Mouse (Mus musculus): ENCODE measurements at regions not wholly inside any gene's neighbourhood (a gene's known extent, or its start where the extent isn't known, plus 50 kb on each side); places are given as distances from the start of the nearest gene placed in this dataset.

DNA sequence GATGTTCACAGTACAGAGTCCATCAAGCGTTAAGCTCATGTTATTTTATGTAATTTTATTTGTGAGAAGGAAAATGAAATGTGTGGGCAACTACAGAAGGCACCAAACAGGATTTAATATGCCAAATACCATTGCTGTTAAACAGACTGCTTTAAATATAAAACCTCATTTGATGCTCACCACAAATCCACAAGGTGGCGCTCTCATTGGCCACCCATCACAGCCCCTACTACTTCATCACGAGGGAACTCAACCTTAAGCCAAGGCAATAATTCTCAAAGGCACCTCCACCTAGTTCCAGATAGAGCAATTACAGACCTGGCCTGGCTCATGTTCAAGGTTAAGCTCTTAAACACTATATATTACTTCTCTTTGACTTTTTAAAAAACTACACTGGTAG lies 266.2 kb upstream of the Nmur2 start:
- ATAC-seq (replicated peaks; ENCODE audit: low read depth, poor library complexity, severe bottlenecking) = no peak

DNA sequence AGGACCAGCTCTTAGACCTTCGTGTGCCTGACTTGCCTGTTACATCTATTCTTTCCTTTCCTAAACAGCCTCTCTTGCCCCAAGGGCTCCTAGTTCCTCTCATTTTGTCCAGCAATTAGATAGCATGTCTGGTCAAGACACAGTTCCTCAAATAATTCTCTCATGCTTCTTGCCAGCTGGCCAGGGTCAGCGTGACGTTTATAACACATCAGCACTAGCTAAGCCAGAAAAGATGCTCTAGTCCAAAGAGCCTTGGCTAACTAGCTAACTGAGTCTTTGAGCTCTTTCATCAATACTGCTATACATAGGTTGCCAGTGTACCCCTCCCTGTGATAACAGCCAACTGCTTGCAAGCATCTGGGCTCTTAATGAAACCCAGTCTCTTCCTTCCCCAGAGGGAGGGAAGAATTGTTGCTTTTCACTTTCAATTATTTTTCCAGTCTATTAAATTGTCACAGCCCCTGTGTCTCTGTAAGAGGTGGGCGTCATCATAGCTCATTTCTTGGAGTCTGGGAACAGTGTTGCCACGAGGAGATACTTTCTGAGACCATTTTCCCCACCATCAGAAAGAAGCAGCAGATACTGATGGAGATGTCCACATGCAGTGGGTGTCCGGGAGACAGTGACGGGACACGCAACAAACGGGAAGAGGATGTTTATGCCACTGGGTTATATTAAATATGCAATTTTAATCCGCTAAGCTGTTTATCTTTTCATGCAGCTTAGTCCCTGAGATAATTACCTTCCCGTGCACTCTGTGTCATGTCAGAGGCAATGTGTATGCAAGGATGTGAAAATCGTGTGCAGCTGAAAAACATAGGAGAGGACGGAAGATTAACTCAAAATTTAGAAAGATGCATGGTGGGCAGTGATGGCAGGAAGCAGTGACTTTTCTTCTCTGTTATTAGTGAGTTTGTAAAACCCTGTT lies 250.1 kb upstream of the Nmur2 start:
- ATAC-seq (replicated peaks; ENCODE audit: low read depth, poor library complexity, severe bottlenecking) = no peak

DNA sequence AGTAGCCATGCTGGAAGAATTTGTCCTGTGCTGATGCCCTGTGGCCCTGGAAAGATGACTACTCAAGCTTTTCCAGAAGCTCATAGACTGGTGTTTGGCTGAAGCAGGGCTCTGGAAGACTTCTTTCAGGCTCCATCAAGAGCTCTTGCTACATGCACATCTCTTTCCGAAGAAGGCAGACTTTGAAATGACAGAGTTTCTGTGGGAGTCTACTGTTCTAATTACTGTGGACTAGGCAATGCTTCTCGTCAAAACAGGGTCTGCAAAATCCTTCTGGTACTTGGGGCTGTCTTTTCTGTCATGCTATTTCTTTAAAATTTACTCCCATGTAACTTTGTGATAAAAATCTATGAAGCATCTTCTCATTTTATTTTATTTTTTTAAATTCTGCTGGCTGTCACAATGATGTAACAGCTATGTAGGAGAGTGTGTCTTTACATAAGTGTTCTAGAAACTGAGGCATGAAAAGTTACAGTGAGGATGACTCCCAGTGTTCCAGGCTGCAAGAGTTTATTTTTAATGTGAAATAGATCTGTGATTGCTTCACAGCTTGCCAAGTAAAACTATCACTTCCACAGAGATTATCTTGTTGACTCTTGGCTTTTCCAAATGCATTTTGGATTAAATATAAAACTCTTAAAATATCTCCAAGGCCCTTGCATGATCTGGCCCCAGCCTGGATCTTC lies 244.9 kb upstream of the Nmur2 start:
- no peak for ATAC-seq (replicated peaks; ENCODE audit: low read depth, poor library complexity, severe bottlenecking)

DNA sequence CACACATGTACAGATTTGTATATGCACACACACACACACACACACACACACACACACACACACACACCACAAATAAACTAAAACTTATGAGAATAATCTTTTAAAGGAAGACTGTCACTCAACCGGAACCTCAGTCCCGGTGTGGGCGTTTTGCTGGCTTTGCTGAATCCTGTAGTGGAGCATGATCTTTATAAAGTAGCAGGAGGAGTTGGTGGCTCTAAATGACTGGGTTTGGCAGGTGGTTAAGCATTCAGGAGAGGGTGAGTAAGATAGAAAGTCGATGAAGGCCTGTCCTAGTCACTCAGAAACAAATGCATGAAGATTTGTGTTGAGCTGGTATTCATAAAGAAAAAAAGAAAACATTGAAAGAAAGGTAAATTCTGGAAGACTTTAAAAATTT lies 240.4 kb upstream of the Nmur2 start:
- ATAC-seq (replicated peaks; ENCODE audit: low read depth, poor library complexity, severe bottlenecking) = no peak

DNA sequence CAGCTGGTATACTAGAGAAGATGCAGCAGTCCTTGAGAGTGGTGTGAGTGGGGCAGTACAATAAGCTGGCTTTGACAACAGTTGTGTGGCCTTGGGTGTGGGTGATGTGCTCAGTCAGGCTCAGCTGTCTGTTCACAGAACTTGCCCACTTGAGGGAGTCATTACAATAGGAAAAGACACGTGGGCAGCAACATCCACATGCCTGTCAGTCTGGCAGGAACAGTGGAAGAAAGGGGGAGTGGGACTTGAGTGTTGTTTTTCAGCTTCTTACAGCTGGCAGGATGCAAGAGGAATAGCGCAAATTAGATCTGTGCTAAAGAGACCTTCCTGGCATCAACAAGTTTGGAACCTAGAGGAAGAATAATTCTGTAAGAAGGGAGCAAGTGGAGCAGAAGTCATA lies 239.4 kb upstream of the Nmur2 start:
- ATAC-seq (replicated peaks; ENCODE audit: low read depth, poor library complexity, severe bottlenecking) = no peak

DNA sequence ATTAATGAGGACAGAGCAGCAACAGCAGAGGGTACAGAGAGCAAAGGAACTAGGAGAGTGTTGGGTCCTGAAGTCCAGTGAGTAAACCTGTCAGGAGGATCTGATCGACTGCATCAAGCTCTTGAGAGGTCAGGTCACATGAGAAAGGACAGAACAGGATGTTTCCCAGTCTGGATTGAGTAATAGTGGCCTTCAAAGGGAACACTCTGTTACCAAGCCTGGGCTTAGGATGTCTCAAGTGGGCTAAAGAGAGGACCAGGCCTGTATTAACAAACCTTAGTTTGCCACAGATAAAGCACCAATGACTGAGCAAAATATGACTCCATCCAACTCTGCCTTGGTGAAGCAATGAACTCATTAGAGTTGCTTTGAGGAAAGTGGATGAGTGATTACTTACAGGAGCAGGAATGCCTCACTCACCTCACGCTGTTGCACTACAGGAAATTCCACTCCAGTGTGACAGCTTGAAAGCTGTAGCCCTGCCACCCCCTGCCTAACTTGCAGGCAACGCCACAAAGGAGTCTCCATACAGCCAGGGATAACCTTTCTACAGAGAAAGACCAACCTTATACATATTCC lies 229.2 kb upstream of the Nmur2 start:
- no peak for ATAC-seq (replicated peaks; ENCODE audit: low read depth, poor library complexity, severe bottlenecking)

DNA sequence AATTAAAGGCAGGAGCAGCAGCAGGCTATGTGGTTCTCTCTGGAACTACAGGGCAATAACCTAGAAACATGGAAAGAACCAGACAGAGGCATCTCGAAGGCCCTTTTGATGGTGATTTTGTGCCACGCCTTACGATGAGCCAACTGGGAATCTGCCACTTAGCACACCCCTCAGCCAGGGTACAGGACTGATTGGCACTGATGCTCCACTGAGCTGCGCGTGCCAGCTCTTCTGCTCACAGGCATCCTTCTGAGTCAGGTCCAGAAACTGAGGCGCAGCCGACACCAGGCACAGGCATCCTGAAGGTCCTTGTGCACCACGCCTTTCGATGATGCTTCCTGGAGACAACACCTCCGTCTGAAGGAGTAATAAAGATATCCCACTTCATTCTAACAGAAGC lies 221.9 kb upstream of the Nmur2 start:
- no peak for ATAC-seq (replicated peaks; ENCODE audit: low read depth, poor library complexity, severe bottlenecking)

DNA sequence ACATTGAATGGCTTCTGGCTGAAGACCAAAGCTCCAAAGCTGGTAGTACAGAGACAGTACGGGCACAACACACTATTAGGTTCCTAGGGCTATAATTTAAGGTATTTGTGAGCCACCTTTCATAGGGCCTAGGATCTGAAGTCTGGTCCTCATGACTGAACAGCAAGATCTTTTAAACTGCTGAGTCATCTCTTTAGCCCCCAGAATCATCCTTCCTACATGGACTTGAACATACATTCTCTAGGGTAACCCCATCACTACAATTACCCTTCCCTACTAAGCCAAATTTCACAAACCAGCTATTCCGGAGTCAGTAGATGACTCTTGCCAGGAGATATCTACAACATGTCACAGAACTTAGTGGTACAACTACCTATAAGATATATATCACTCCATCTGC lies 215.5 kb upstream of the Nmur2 start:
- ATAC-seq (replicated peaks; ENCODE audit: low read depth, poor library complexity, severe bottlenecking) = no peak

DNA sequence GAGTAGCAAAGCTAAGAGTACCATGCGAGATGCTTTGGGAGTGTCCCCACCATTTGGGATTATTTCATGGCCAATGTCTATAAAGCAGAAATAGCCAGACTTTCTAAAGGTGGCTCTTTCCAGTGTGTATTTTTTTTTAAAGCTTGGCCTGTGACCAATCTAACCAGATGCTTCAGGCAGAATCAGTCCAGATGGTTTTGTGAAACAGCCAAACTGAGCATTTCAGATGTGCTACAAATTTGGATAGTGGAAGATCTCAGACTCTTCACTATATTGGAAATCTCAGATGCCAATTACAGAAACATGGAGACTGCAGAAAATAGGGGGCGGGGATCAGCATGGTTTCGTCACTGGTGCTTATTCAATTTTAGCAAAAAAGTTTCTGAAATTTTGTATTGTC lies 213.6 kb upstream of the Nmur2 start:
- no peak for ATAC-seq (replicated peaks; ENCODE audit: low read depth, poor library complexity, severe bottlenecking)

DNA sequence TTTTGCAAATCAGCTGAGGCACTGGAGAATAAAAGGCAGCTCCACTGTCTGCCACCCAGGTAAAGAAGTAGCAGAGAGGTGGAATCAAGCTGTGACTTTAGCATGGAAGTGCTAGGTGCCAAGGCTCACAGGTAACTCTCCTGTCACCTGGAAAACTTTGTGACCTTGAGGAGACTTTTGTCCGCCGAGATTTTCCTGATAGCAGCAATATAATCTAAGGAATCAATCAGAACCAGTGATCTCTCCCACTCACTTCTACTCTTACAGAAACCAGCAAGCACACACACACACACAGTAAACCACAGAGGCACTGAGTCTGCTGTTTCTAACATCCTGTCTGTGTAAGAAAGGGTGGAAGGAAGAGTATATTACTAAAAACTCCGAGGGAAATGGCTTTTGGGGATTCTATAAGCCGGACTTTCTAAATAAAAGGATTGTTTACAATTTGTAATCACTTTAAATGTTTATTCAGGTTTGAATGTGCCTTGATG lies 206.6 kb upstream of the Nmur2 start:
- ATAC-seq (replicated peaks; ENCODE audit: low read depth, poor library complexity, severe bottlenecking) = no peak

DNA sequence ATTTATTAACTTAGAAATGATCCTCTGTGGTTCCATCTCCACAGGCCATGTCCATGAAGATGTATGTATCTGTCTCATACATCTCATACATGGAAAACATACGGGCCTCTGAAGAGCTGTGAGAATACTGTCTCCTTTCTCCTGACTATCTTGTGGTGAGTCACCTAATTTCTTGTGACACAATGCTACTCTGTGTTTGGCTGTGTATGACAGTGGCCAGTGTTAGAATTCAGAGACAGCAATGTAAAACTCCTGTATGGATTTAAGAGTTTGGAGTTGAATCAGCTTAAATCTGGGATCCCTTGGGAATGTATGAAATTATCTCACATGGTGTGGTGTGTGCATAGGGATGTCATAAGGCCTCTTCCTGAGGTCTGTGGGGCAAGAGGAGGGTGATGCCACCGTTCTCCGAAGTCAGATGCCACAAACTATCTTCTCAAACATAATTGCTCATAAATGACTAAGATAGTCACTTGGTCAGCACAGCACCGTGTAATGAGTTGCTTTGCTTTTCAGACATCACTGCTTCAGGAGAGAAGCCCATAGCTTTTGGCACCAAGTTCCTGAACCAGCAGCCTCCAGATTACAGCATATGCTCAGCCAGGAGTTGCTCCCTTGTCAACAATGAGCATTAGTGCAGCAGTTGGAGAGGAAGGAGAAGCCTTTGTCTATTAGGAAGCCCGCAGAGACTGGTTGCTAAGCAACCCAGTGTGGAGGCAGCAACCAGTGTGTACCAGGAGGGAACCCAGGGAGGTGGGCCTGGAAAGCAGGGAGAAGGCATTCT lies 205.9 kb upstream of the Nmur2 start:
- no peak for ATAC-seq (replicated peaks; ENCODE audit: low read depth, poor library complexity, severe bottlenecking)

DNA sequence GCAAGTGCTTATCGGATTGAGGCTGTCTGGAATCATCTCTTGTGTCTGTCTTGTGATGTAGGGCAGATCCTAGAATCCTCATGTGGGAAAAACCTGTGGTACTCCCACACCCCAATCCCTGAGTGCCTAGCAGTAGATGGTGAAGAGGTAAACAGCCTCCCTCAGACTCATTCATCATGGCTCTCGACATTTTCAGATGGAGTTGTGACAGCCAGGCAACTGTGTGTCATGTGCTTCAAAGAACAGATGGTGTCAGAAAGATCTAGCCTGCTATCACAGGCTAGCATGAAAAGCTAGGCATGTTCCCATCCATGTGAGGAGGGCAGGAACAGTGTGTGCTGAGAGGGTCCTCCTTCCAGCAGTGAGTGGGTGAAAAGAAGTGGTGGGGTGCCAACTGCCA lies 204.1 kb upstream of the Nmur2 start:
- ATAC-seq (replicated peaks; ENCODE audit: low read depth, poor library complexity, severe bottlenecking) = no peak

DNA sequence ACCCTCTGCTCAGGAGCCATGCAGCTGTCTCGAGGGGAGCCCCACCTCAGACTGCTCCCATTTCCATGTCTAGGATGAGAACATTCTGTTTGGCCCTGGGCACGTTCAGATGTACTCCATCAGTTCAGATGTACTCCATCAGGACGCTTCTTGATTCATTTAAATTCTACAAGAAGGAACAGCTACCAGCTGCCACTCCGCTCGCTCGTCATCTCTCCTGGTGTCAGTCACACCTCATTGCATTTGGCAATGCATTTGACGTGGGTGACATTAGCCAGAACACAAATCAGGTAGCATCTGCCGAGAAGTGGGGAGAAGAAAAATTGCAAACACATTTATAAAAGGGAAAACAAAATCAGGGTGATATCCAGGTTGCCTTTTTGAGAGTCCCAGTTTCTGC lies 202.6 kb upstream of the Nmur2 start:
- no peak for ATAC-seq (replicated peaks; ENCODE audit: low read depth, poor library complexity, severe bottlenecking)

DNA sequence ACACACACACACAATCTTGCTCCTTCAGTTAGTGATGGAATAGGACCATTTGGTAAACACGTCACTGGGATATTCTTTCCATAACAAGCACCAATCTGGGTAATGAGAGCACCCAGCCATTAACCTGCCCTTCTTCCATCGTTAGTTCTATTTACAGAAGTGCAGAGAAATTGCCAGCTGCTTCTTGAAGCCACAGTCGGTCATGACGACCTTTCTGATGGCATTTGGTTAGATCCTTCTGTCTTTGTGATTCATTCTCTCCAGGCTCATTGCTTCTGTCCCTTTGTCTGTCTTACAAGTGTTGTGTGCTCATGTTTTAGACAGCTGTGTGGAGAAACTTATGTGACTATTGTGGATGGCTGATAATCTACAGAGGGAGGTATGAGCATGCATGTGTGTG lies 197.9 kb upstream of the Nmur2 start:
- no peak for ATAC-seq (replicated peaks; ENCODE audit: low read depth, poor library complexity, severe bottlenecking)

DNA sequence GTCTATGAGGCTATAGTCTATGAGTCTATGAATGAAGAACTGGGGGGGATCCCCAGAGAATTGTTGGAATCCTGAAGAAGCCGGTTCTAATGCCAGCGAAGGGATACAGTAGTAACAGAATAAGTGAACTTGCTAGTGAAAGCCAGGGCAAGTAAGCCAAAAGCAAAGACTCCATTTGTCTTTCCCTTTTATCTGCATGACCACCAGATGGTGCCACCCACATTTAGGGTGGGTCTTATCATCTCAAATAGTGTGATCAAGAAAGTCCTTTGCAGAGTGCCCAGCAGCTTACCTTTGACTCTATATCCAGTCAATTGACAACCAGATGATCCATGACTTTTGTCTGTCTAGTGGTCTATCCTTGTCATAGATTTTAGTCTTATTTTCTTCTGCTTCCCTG lies 184.2 kb upstream of the Nmur2 start:
- ATAC-seq (replicated peaks; ENCODE audit: low read depth, poor library complexity, severe bottlenecking) = no peak

DNA sequence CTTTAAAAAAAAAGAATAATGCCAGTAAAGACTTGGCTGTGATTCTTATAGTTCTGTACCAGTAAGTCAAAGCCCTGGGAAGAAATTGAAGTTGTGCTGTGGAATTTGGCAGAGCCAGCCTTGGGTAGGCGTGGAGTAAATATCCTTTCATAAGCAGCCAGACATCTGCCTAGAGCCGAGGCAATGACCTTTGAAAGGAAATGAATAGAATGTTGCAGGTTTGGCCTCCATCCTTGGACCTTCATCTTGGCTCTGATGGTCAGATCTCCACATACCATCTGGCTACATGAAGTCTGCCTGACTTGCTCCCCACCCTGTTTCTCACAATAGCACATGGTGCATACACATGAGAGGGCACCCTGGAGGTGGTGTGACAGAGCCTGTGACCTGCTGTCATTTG lies 174.9 kb upstream of the Nmur2 start:
- ATAC-seq (replicated peaks; ENCODE audit: low read depth, poor library complexity, severe bottlenecking) = no peak

DNA sequence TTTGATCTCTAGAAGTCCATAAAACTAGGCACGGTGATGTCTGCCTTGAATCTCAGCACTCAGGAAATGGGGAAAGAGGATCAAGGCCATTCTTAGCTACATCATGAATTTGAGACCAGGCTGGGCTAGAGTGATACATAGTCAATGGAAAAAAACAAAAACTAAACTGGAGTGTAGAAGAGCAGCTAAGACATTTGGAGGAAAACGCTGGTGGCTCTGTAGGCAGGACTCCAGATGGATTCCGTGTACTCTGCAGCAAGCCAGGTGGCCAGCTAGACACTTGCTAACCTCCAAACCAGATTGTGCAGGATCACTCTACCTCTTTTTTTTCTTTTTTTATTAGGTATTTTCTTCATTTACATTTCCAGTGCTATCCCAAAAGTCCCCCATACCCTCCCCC lies 161.0 kb upstream of the Nmur2 start:
- ATAC-seq (replicated peaks; ENCODE audit: low read depth, poor library complexity, severe bottlenecking) = no peak

DNA sequence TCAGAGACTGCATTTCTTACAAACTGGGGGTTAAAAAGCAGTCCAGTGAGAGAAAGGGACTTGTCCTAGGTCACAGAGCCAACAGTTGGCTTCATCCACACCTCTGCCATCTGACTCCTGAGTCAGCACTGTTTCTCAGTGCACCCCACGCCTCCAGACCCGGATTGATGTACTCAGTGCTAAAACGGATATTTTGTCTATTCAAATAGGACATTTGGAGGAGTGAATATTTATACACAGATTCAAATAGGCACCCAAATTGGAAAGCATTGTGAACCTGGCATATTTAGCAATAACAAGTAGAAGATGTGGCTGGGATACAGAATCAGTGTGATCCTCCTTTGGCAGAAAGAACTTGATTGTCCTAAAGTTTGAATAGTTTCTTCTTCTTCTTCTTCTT lies 154.5 kb upstream of the Nmur2 start:
- no peak for ATAC-seq (replicated peaks; ENCODE audit: low read depth, poor library complexity, severe bottlenecking)

DNA sequence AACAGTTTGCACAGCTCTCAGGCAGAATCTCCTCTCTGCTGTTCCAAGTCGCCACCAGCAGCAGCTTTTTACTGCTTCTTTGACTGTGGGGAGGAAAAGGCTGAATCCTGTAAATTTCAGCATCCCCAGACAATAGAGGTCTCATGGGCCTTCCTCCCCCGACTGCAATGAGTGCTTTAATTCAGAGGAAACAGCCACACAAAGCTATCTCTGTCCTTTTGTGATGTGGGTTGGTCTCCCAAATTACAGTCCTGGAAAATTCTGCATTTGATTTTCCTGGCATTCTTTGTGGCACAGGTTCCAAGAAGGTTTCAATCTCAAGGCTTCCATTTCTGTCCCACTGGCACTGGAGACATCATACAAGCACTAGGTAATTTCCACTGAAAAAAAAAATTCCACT lies 152.6 kb upstream of the Nmur2 start:
- ATAC-seq (replicated peaks; ENCODE audit: low read depth, poor library complexity, severe bottlenecking) = no peak

DNA sequence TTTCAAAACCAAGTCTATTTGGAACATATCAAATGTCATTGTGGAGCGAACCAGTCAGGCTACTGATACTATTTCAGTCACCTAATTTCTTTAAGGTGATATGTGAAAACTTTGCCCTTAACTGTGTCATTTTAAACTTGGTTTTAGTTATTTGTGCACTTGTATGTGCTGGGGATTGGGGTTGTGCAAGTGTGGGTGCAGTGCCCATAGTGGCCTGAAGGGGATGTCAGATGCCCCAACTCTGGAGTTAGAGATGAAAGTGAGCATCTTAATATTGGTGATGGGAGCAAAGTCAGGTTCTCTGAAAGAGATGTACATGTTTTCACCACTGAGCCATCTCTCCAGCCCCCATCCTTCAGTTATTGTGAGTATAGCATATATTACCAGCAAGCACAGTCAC lies 133.1 kb upstream of the Nmur2 start:
- ATAC-seq (replicated peaks; ENCODE audit: low read depth, poor library complexity, severe bottlenecking) = no peak

DNA sequence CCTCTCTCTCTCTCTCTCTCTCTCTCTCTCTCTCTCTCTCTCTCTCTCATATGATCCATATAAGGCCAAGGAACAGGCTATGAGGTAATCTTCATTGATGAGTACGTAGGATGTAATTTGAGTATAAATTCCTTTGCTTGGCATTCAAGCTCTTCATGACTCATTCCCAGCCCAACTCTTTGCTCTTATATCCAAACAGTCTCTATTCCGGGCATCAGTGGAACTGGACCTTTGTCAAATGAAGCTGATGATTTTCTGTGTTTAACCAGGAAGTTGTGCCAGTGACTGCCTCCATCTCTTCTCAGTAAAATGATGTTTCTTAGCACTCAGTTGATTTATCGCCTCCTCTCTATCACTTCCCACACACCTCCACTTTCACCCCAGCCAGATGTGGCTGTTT lies 132.4 kb upstream of the Nmur2 start:
- ATAC-seq (replicated peaks; ENCODE audit: low read depth, poor library complexity, severe bottlenecking) = no peak
